Mouse (Mus musculus): Measurements from ENCODE around the gene Sox8. TPM values are rescaled to one million over a fixed set of nuclear protein-coding genes. Genes with fewer than 3 reads are reported as not detected.
A peak's percentile ranks its signal among the peaks of the same experiment; 100 is the strongest.

Sox8 gene
- polyA plus RNA-seq, 1 experiment from 2014 or later: 1.4 TPM

DNA sequence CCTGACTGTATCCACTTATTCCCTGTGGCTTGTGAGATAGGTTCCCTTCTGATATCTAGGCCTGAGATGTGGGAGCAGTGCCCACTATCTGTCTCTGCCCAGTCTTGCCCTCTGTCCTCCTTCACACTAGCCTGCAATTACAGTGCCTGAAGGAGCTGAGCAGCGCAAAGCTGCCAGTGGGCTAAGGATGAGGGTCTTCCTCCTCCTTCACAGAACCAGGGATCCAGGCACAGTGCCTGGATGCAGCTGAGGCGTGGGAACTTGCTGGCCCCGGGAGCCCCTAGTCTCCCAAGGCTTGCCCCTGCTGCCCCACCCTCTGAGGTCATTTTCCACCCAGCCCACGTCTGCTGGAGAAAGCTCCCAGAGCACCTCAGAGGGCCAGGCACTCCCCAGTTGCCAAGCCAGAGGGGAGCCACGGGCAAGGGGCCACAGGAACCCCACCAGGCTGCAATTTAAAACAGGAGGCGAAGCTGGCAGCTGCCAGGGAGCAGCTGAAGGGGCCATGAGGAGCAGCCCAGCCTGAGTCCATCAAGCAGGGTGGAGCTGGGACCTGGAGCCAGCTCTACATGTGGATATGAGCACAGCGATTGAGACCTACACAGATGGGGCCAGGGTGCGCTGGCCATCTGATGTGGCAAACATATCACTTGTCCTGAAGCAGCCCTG, 40.0 kb downstream of the Sox8 start:
- no peak for TF ChIP-seq EP300 (optimal IDR thresholded peaks at IDR 0.05)
- no peak for TF ChIP-seq CTCF (IDR thresholded peaks at IDR 0.05; ENCODE audit: low read depth)
- Histone ChIP-seq H3K4me2 (replicated peaks; ENCODE audit: low read depth) (no peak overlapping the region), H3K9me3 (ENCODE audit: control insufficient read depth, low read length) (no peaks in the 10 kb centered on the region), H3K4me3 (ENCODE audit: low read depth, low read length) (no peak overlapping the region), H3K4me1 (replicated peaks; ENCODE audit: control insufficient read depth, insufficient read depth) (no peaks in the 10 kb centered on the region), H3K36me3 (ENCODE audit: control insufficient read depth, insufficient read depth, low read length) (no peaks in the 10 kb centered on the region), H3K27me3 (ENCODE audit: control insufficient read depth, insufficient read depth, low read length) (no peaks in the 10 kb centered on the region), H3K27ac (replicated peaks) (no peak overlapping the region), H3K9ac (ENCODE audit: low read length) (no peak overlapping the region)
- WGBS: 52% methylated on average over 8 of the region's 8 CpGs
- no peak for DNase-seq (ENCODE audit: low spot score)
- no peak for ATAC-seq (ENCODE audit: low FRiP score, low TSS enrichment)

- no peak for ATAC-seq (ENCODE audit: low FRiP score, low TSS enrichment)
- no peaks in the 10 kb centered on the region for H3K4me1 ChIP-seq (replicated peaks; ENCODE audit: control insufficient read depth, insufficient read depth)
- no peak overlapping the region for H3K4me2 ChIP-seq (replicated peaks; ENCODE audit: low read depth)
- H3K36me3 ChIP-seq (ENCODE audit: control insufficient read depth, insufficient read depth, low read length): no peaks in the 10 kb centered on the region
- DNase-seq (ENCODE audit: low spot score): no peak
- H3K9ac ChIP-seq (ENCODE audit: low read length): no peak overlapping the region
- H3K27me3 ChIP-seq (ENCODE audit: control insufficient read depth, insufficient read depth, low read length): no peaks in the 10 kb centered on the region
- H3K9me3 ChIP-seq (ENCODE audit: control insufficient read depth, low read length): no peaks in the 10 kb centered on the region
- no peak overlapping the region for H3K4me3 ChIP-seq (ENCODE audit: low read depth, low read length)
- WGBS: 67% methylated on average over 12 of the region's 12 CpGs
- TF ChIP-seq EP300 (optimal IDR thresholded peaks at IDR 0.05) (no peak), CTCF (IDR thresholded peaks at IDR 0.05; ENCODE audit: low read depth) (no peak)
- no peak overlapping the region for H3K27ac ChIP-seq (replicated peaks)
Observed at GRCm38 (mm10) chr17:25522080-25522479, 48.4 kb downstream of the Sox8 start.

- 36% methylated on average over 9 of the region's 9 CpGs for whole genome bisulfite sequencing
Observed at GRCm38 (mm10) chr17:25520492-25520891, 50.0 kb downstream of the Sox8 start.

DNA sequence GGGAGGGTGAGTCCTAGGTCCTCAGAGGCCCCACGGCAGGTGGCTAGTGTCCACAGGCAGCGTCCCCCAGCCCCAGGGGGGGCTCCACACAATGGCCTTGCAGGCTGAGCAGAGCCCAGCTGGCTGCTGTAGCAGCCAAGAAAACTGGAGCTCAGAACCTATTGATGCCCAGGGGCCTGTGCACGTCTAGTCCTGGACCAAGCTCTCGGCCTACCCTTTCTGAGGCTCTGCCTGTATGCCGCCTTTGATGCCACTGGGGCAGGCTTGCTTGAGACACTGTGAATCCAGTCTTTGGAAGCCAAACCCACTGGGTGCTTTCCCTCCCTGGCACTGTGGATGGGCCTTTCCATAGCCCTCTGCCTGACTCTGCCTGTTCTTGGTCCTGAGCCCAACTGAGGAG, 51.0 kb downstream of the Sox8 start:
- no peak for ATAC-seq (ENCODE audit: low FRiP score, low TSS enrichment)
- Histone ChIP-seq H3K9ac (ENCODE audit: low read length) (no peak overlapping the region), H3K4me1 (replicated peaks; ENCODE audit: control insufficient read depth, insufficient read depth) (no peaks in the 10 kb centered on the region), H3K36me3 (ENCODE audit: control insufficient read depth, insufficient read depth, low read length) (no peaks in the 10 kb centered on the region), H3K27me3 (ENCODE audit: control insufficient read depth, insufficient read depth, low read length) (no peaks in the 10 kb centered on the region), H3K4me3 (ENCODE audit: low read depth, low read length) (no peak overlapping the region), H3K27ac (replicated peaks) (no peak overlapping the region), H3K4me2 (replicated peaks; ENCODE audit: low read depth) (no peak overlapping the region), H3K9me3 (ENCODE audit: control insufficient read depth, low read length) (no peaks in the 10 kb centered on the region)
- no peak for DNase-seq (ENCODE audit: low spot score)
- no peak for TF ChIP-seq EP300 (optimal IDR thresholded peaks at IDR 0.05)
- no peak for TF ChIP-seq CTCF (IDR thresholded peaks at IDR 0.05; ENCODE audit: low read depth)
- WGBS: 74% methylated on average over 5 of the region's 5 CpGs

More at GRCm38 (mm10) chr17:25520492-25520891, 50.0 kb downstream of the Sox8 start:
- Histone ChIP-seq H3K9ac (ENCODE audit: low read length) (no peak overlapping the region), H3K9me3 (ENCODE audit: control insufficient read depth, low read length) (no peaks in the 10 kb centered on the region), H3K4me3 (ENCODE audit: low read depth, low read length) (no peak overlapping the region), H3K4me1 (replicated peaks; ENCODE audit: control insufficient read depth, insufficient read depth) (no peaks in the 10 kb centered on the region), H3K4me2 (replicated peaks; ENCODE audit: low read depth) (no peak overlapping the region), H3K36me3 (ENCODE audit: control insufficient read depth, insufficient read depth, low read length) (no peaks in the 10 kb centered on the region), H3K27me3 (ENCODE audit: control insufficient read depth, insufficient read depth, low read length) (no peaks in the 10 kb centered on the region), H3K27ac (replicated peaks) (no peak overlapping the region)
- ATAC-seq (ENCODE audit: low FRiP score, low TSS enrichment) (no peak), DNase-seq (ENCODE audit: low spot score) (no peak)
- no peak for TF ChIP-seq EP300 (optimal IDR thresholded peaks at IDR 0.05)
- TF ChIP-seq CTCF (IDR thresholded peaks at IDR 0.05; ENCODE audit: low read depth): no peak

DNA sequence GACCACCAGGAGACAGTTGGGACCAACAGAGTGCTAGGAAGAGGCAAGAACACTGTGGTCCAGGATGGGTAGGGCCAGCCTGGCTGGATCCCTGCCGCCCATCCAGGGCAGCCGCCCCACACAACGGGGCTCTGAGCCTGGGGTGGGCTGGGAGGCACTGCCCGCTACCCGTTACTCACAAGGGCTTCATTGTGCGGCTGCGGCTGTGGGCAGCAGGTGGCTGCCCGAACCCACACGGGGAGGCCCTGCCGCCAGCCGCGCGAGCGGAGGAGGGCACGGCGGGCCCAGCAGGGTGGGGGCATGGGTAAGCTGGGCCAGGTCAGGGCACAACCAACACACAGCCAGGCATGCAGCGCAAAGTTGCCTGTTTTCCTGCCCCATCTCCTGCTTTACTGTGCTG, 52.3 kb downstream of the Sox8 start:
- Histone ChIP-seq H3K27ac (replicated peaks) (no peak overlapping the region), H3K9me3 (ENCODE audit: control insufficient read depth, low read length) (no peaks in the 10 kb centered on the region), H3K36me3 (ENCODE audit: control insufficient read depth, insufficient read depth, low read length) (no peaks in the 10 kb centered on the region), H3K4me3 (ENCODE audit: low read depth, low read length) (no peak overlapping the region), H3K4me1 (replicated peaks; ENCODE audit: control insufficient read depth, insufficient read depth) (no peaks in the 10 kb centered on the region), H3K4me2 (replicated peaks; ENCODE audit: low read depth) (no peak overlapping the region), H3K9ac (ENCODE audit: low read length) (no peak overlapping the region), H3K27me3 (ENCODE audit: control insufficient read depth, insufficient read depth, low read length) (no peaks in the 10 kb centered on the region)
- ATAC-seq (ENCODE audit: low FRiP score, low TSS enrichment) (no peak; the same call in 1 of the 2 replicates), DNase-seq (ENCODE audit: low spot score) (peak; percentile 18)
- 89% methylated on average over 17 of the region's 17 CpGs for WGBS
- no peak for TF ChIP-seq CTCF (IDR thresholded peaks at IDR 0.05; ENCODE audit: low read depth)
- TF ChIP-seq EP300 (optimal IDR thresholded peaks at IDR 0.05): no peak

DNA sequence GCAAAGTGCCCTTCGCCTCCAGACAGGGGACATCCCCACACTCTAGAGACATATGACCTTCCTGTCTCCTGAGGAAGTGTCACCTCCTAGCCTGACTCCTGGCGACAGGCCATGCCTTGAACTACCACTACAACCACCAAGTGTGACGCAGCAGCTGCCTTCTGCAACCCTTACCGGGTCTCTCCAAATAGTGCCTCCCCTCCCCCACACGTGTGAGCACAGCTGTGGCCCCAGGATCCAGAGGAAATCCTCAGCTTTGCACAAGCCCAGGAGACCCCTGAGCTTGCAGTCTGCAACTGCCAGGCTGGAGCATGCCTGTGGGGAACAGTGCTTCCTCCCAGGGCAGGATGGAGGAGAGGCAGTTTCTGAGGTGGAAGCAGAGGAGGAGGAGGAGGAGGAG, 54.2 kb downstream of the Sox8 start:
- H3K4me3 ChIP-seq (ENCODE audit: low read depth, low read length): no peak overlapping the region
- 28% methylated on average over 5 of the region's 5 CpGs for WGBS
- no peaks in the 10 kb centered on the region for H3K4me1 ChIP-seq (replicated peaks; ENCODE audit: control insufficient read depth, insufficient read depth)
- H3K4me2 ChIP-seq (replicated peaks; ENCODE audit: low read depth): no peak overlapping the region
- no peak for ATAC-seq (ENCODE audit: low FRiP score, low TSS enrichment)
- H3K9ac ChIP-seq (ENCODE audit: low read length): no peak overlapping the region
- H3K9me3 ChIP-seq (ENCODE audit: control insufficient read depth, low read length): no peaks in the 10 kb centered on the region
- no peaks in the 10 kb centered on the region for H3K36me3 ChIP-seq (ENCODE audit: control insufficient read depth, insufficient read depth, low read length)
- H3K27me3 ChIP-seq (ENCODE audit: control insufficient read depth, insufficient read depth, low read length): no peaks in the 10 kb centered on the region
- no peak overlapping the region for H3K27ac ChIP-seq (replicated peaks)
- TF ChIP-seq EP300 (optimal IDR thresholded peaks at IDR 0.05) (no peak), CTCF (IDR thresholded peaks at IDR 0.05; ENCODE audit: low read depth) (no peak)
- no peak for DNase-seq (ENCODE audit: low spot score)

Other genes with a start within 250 kb of the Sox8 start
- 0.62 and 0.75 TPM in 2 replicates for gene Tpsab1, start 225.1 kb downstream of the Sox8 start, polyA plus RNA-seq (2015; fragmentation: Nextera tagmentation; extraction: Ambion mirVana)
- 18.1 and 18.5 TPM in 2 replicates for gene Tpsb2, start 204.4 kb downstream of the Sox8 start, polyA plus RNA-seq (2015; fragmentation: Nextera tagmentation; extraction: Ambion mirVana)
- gene Tpsg1, start 201.4 kb downstream of the Sox8 start, polyA plus RNA-seq (2015; fragmentation: Nextera tagmentation; extraction: Ambion mirVana): 0.16 and 0.27 TPM in 2 replicates
- 1.5 and 1.7 TPM in 2 replicates for gene Cacna1h, start 136.9 kb downstream of the Sox8 start, polyA plus RNA-seq (2015; fragmentation: Nextera tagmentation; extraction: Ambion mirVana)
- 0.06 TPM in 1 of 2 replicates, not detected in the other for gene Tekt4, start 116.1 kb downstream of the Sox8 start, polyA plus RNA-seq (2015; fragmentation: Nextera tagmentation; extraction: Ambion mirVana)
- gene Sstr5, start 73.4 kb downstream of the Sox8 start, polyA plus RNA-seq (2015; fragmentation: Nextera tagmentation; extraction: Ambion mirVana): 0.06 and 0.16 TPM in 2 replicates
- gene Lmf1, start 8.4 kb upstream of the Sox8 start, polyA plus RNA-seq (2015; fragmentation: Nextera tagmentation; extraction: Ambion mirVana): 16.3 and 17.7 TPM in 2 replicates
- gene Gng13, start 146.5 kb upstream of the Sox8 start, polyA plus RNA-seq (2015; fragmentation: Nextera tagmentation; extraction: Ambion mirVana): 1.4 and 1.7 TPM in 2 replicates
- gene Chtf18, start 156.7 kb upstream of the Sox8 start, polyA plus RNA-seq (2015; fragmentation: Nextera tagmentation; extraction: Ambion mirVana): 4.2 and 5.4 TPM in 2 replicates
- 10.3 and 10.5 TPM in 2 replicates for gene Rpusd1, start 157.0 kb upstream of the Sox8 start, polyA plus RNA-seq (2015; fragmentation: Nextera tagmentation; extraction: Ambion mirVana)
- 0.05 and 0.10 TPM in 2 replicates for gene Mslnl, start 165.4 kb upstream of the Sox8 start, polyA plus RNA-seq (2015; fragmentation: Nextera tagmentation; extraction: Ambion mirVana)
- 54.8 and 70.6 TPM in 2 replicates for gene Msln, start 183.7 kb upstream of the Sox8 start, polyA plus RNA-seq (2015; fragmentation: Nextera tagmentation; extraction: Ambion mirVana)
- 19.1 and 20.9 TPM in 2 replicates for gene Narfl, start 203.1 kb upstream of the Sox8 start, polyA plus RNA-seq (2015; fragmentation: Nextera tagmentation; extraction: Ambion mirVana)
- 37.5 and 40.2 TPM in 2 replicates for gene Haghl, start 215.0 kb upstream of the Sox8 start, polyA plus RNA-seq (2015; fragmentation: Nextera tagmentation; extraction: Ambion mirVana)
- 0.23 and 0.24 TPM in 2 replicates for gene Ccdc78, start 215.9 kb upstream of the Sox8 start, polyA plus RNA-seq (2015; fragmentation: Nextera tagmentation; extraction: Ambion mirVana)
- gene Fam173a, start 222.2 kb upstream of the Sox8 start, polyA plus RNA-seq (2015; fragmentation: Nextera tagmentation; extraction: Ambion mirVana): 91.0 and 94.7 TPM in 2 replicates
- gene AC134908.4, start 225.0 kb upstream of the Sox8 start, polyA plus RNA-seq (2015; fragmentation: Nextera tagmentation; extraction: Ambion mirVana): 0.65 TPM in 1 of 2 replicates, not detected in the other
- 18.7 and 19.0 TPM in 2 replicates for gene Metrn, start 226.4 kb upstream of the Sox8 start, polyA plus RNA-seq (2015; fragmentation: Nextera tagmentation; extraction: Ambion mirVana)
- 1.3 and 1.9 TPM in 2 replicates for gene Fbxl16, start 238.4 kb upstream of the Sox8 start, polyA plus RNA-seq (2015; fragmentation: Nextera tagmentation; extraction: Ambion mirVana)

All from stomach, postnatal 0 days (tissue).